Mouse (Mus musculus): Measurements from ENCODE around the gene Cacna1d.

DNA sequence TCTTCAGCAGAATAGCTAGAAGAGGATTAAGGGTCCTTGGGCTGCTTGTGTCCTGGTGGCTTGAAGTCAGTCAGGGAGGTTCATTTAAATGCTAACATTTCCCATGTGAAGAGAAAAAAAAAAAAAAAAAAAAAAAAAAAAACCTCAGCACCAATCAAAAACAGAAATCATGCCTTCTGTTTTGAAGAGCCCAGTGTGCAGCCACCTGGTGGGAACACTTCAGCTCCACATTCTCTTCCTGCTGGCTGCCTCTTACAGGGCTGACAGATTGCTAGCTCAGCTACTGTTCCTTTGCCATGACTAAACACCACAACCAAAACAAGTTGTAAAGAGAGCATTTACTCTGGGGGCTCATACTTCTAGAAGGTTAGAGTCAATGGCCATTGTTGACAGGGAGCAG, 283.1 kb downstream of the Cacna1d start:
- TF ChIP-seq CTCF (conservative IDR thresholded peaks at IDR 0.05 in 1 of 2, IDR thresholded peaks at IDR 0.05 in 1 of 2; ENCODE audit: low read depth in 2 of 2, low read length in 2 of 2): no peak
- no peak for TF ChIP-seq USF1 (IDR thresholded peaks at IDR 0.05; ENCODE audit: low read depth, low read length)
- TF ChIP-seq KAT2A (IDR thresholded peaks at IDR 0.05; ENCODE audit: insufficient replicate concordance, low read length): no peak
- no peak for TF ChIP-seq MAX (IDR thresholded peaks at IDR 0.05; ENCODE audit: low read length)
- TF ChIP-seq MAFK (IDR thresholded peaks at IDR 0.05; ENCODE audit: insufficient replicate concordance, low read length): no peak
- no peak for TF ChIP-seq ZMIZ1 (IDR thresholded peaks at IDR 0.05; ENCODE audit: low read depth, low read length)
- no peak for TF ChIP-seq GABPA (IDR thresholded peaks at IDR 0.05; ENCODE audit: insufficient replicate concordance, low read depth, low read length)
- TF ChIP-seq IRF4 (IDR thresholded peaks at IDR 0.05; ENCODE audit: low read depth, low read length): no peak
- no peak for TF ChIP-seq HCFC1 (IDR thresholded peaks at IDR 0.05; ENCODE audit: low read depth, low read length)
- no peak for TF ChIP-seq POLR2AphosphoS2 (IDR thresholded peaks at IDR 0.05; ENCODE audit: low read depth, low read length)

All from CH12.LX (cell line).